Mouse (Mus musculus) limb, embryonic 15.5 days (tissue): ENCODE measurements at regions not wholly inside any gene's neighbourhood (a gene's known extent, or its start where the extent isn't known, plus 50 kb on each side); places are given as distances from the start of the nearest gene placed in this dataset.
A peak's percentile ranks its signal among the peaks of the same experiment; 100 is the strongest.

Source experiments
- ATAC-seq: fragments of 200-750 bp; cut with Nextera tagmentation; 2 replicates; pipeline ENCODE4 v1.8.0; 2017; ENCODE audit warnings: low read depth, moderate TSS enrichment; ENCODE audit not compliant: insufficient number of reproducible peaks, low FRiP score, low TSS enrichment
- H3K27ac ChIP-seq: fragments of 300-500 bp; sonication (generic); 2 replicates; pipeline ENCODE4 v1.5.1; 2015; ENCODE audit warnings: moderate library complexity, mild to moderate bottlenecking, inconsistent platforms
- H3K27me3 ChIP-seq: fragments of 300-500 bp; sonication (generic); 2 replicates; pipeline ENCODE4 v1.6.1; 2015; ENCODE audit warnings: inconsistent platforms
- H3K36me3 ChIP-seq: fragments of 300-500 bp; sonication (generic); 2 replicates; pipeline ENCODE4 v1.6.1; 2015; ENCODE audit warnings: inconsistent platforms
- H3K4me1 ChIP-seq: fragments of 300-500 bp; sonication (generic); 2 replicates; pipeline ENCODE4 v1.6.1; 2015; ENCODE audit warnings: inconsistent platforms
- H3K4me2 ChIP-seq: fragments of 300-500 bp; sonication (generic); 2 replicates; pipeline ENCODE4 v1.6.1; 2015; ENCODE audit warnings: mild to moderate bottlenecking, inconsistent platforms
- H3K4me3 ChIP-seq: fragments of 300-500 bp; sonication (generic); 2 replicates; pipeline ENCODE4 v1.5.1; 2015; ENCODE audit warnings: mild to moderate bottlenecking, inconsistent platforms
- H3K9ac ChIP-seq: fragments of 300-500 bp; sonication (generic); 2 replicates; pipeline ENCODE4 v1.6.1; 2015; ENCODE audit warnings: inconsistent platforms
- H3K9me3 ChIP-seq: fragments of 300-500 bp; sonication (generic); 2 replicates; pipeline ENCODE4 v1.6.1; 2016; ENCODE audit warnings: inconsistent platforms
- WGBS: fragments of 180-500 bp; shearing (Covaris S2); methylation state at CpG from one replicate; pipeline ENCODE4 v1.1.7; 2015; 5-methylcytosine and 5-hydroxymethylcytosine counted together

- Histone ChIP-seq H3K4me3 (no peak overlapping the region), H3K36me3 (no peaks in the 10 kb centered on the region), H3K4me2 (no peak overlapping the region), H3K27ac (no peak overlapping the region), H3K27me3 (peaks cover 11% of the 10 kb centered on the region), H3K9ac (no peak overlapping the region), H3K4me1 (no peaks in the 10 kb centered on the region), H3K9me3 (no peaks in the 10 kb centered on the region)
- 61% methylated on average over 3 of the region's 3 CpGs for WGBS
- no peak for ATAC-seq
Observed at GRCm38 (mm10) chr13:40652916-40653315, 85.3 kb downstream of the Tfap2a start.

GRCm38 (mm10) chr13:40651056-40651455, 87.1 kb downstream of the Tfap2a start:
- 0 out of 2 replicates have a peak overlapping the region, but pooled peaks have one; percentile 12 for H3K4me2 ChIP-seq
- H3K36me3 ChIP-seq, result no peaks in the 10 kb centered on the region
- H3K9ac ChIP-seq, result no peak overlapping the region
- no peaks in the 10 kb centered on the region for H3K9me3 ChIP-seq
- no peak for ATAC-seq
- H3K27ac ChIP-seq, result no peak overlapping the region
- no peaks in the 10 kb centered on the region for H3K4me1 ChIP-seq
- no peak overlapping the region for H3K4me3 ChIP-seq
- H3K27me3 ChIP-seq, result peaks cover 11% of the 10 kb centered on the region
- 42% methylated on average over 16 of the region's 16 CpGs for WGBS

GRCm38 (mm10) chr13:40650036-40650709, 88.0 kb downstream of the Tfap2a start:
- Histone ChIP-seq H3K27ac (no peak overlapping the region), H3K9me3 (no peaks in the 10 kb centered on the region), H3K27me3 (peaks cover 11% of the 10 kb centered on the region), H3K4me2 (no peak overlapping the region), H3K4me3 (no peak overlapping the region), H3K9ac (no peak overlapping the region), H3K4me1 (no peaks in the 10 kb centered on the region), H3K36me3 (no peaks in the 10 kb centered on the region)
- WGBS, result 39% methylated on average over 10 of the region's 10 CpGs
- no peak for ATAC-seq

- Histone ChIP-seq H3K27me3 (peaks cover 11% of the 10 kb centered on the region), H3K4me2 (no peak overlapping the region), H3K9me3 (no peaks in the 10 kb centered on the region), H3K36me3 (no peaks in the 10 kb centered on the region), H3K4me1 (no peaks in the 10 kb centered on the region), H3K4me3 (no peak overlapping the region), H3K27ac (no peak overlapping the region), H3K9ac (no peak overlapping the region)
- WGBS, result 43% methylated on average over 10 of the region's 10 CpGs
- ATAC-seq, result no peak
Observed at GRCm38 (mm10) chr13:40649096-40650035, 88.8 kb downstream of the Tfap2a start.

- H3K36me3 ChIP-seq, result no peaks in the 10 kb centered on the region
- WGBS, result 26% methylated on average over 10 of the region's 10 CpGs
- no peak for ATAC-seq
- H3K9me3 ChIP-seq, result no peaks in the 10 kb centered on the region
- no peak overlapping the region for H3K27ac ChIP-seq
- H3K4me2 ChIP-seq, result no peak overlapping the region
- peaks cover 7% of the 10 kb centered on the region for H3K27me3 ChIP-seq
- H3K4me1 ChIP-seq, result no peaks in the 10 kb centered on the region
- no peak overlapping the region for H3K4me3 ChIP-seq
- H3K9ac ChIP-seq, result no peak overlapping the region
Observed at GRCm38 (mm10) chr13:40646131-40646530, 92.0 kb downstream of the Tfap2a start.

- Histone ChIP-seq H3K27ac (no peak overlapping the region), H3K9me3 (no peaks in the 10 kb centered on the region), H3K4me2 (no peak overlapping the region), H3K9ac (no peak overlapping the region), H3K36me3 (no peaks in the 10 kb centered on the region), H3K4me3 (no peak overlapping the region), H3K27me3 (peaks cover 7% of the 10 kb centered on the region), H3K4me1 (no peaks in the 10 kb centered on the region)
- 28% methylated on average over 3 of the region's 3 CpGs for WGBS
- ATAC-seq, result no peak
Observed at GRCm38 (mm10) chr13:40645646-40646045, 92.5 kb downstream of the Tfap2a start.

- WGBS, result 76% methylated on average over 6 of the region's 6 CpGs
- H3K9me3 ChIP-seq, result no peaks in the 10 kb centered on the region
- no peaks in the 10 kb centered on the region for H3K36me3 ChIP-seq
- no peak overlapping the region for H3K9ac ChIP-seq
- no peaks in the 10 kb centered on the region for H3K27me3 ChIP-seq
- H3K4me1 ChIP-seq, result no peaks in the 10 kb centered on the region
- H3K27ac ChIP-seq, result no peak overlapping the region
- H3K4me3 ChIP-seq, result no peak overlapping the region
- no peak overlapping the region for H3K4me2 ChIP-seq
- no peak for ATAC-seq
Observed at GRCm38 (mm10) chr13:40642931-40643330, 95.2 kb downstream of the Tfap2a start.

- Histone ChIP-seq H3K4me3 (no peak overlapping the region), H3K9me3 (no peaks in the 10 kb centered on the region), H3K27ac (no peak overlapping the region), H3K4me1 (no peaks in the 10 kb centered on the region), H3K27me3 (no peaks in the 10 kb centered on the region), H3K36me3 (no peaks in the 10 kb centered on the region), H3K9ac (no peak overlapping the region), H3K4me2 (no peak overlapping the region)
- 78% methylated on average over 6 of the region's 6 CpGs for WGBS
- ATAC-seq, result no peak
Observed at GRCm38 (mm10) chr13:40637269-40637668, 100.9 kb downstream of the Tfap2a start.

- H3K4me1 ChIP-seq, result no peaks in the 10 kb centered on the region
- no peak overlapping the region for H3K4me2 ChIP-seq
- H3K36me3 ChIP-seq, result no peaks in the 10 kb centered on the region
- no peak overlapping the region for H3K27ac ChIP-seq
- ATAC-seq, result no peak
- WGBS, result 95% methylated on average over 20 of the region's 20 CpGs
- H3K27me3 ChIP-seq, result no peaks in the 10 kb centered on the region
- no peak overlapping the region for H3K4me3 ChIP-seq
- no peaks in the 10 kb centered on the region for H3K9me3 ChIP-seq
- no peak overlapping the region for H3K9ac ChIP-seq
Observed at GRCm38 (mm10) chr13:40617881-40618280, 120.3 kb downstream of the Tfap2a start.

GRCm38 (mm10) chr13:40608526-40608925, 129.7 kb downstream of the Tfap2a start:
- H3K27ac ChIP-seq, result no peak overlapping the region
- H3K4me2 ChIP-seq, result no peak overlapping the region
- H3K4me3 ChIP-seq, result no peak overlapping the region
- ATAC-seq, result no peak
- no peak overlapping the region for H3K9ac ChIP-seq
- H3K9me3 ChIP-seq, result no peaks in the 10 kb centered on the region
- no peaks in the 10 kb centered on the region for H3K36me3 ChIP-seq
- H3K27me3 ChIP-seq, result peaks cover 18% of the 10 kb centered on the region; the same call in 1 of the 2 replicates
- H3K4me1 ChIP-seq, result peaks cover 8% of the 10 kb centered on the region; the same call in 1 of the 2 replicates
- 77% methylated on average over 4 of the region's 4 CpGs for WGBS

GRCm38 (mm10) chr13:40606405-40607271, 131.5 kb downstream of the Tfap2a start:
- Histone ChIP-seq H3K27ac (no peak overlapping the region), H3K9ac (0 out of 2 replicates have a peak overlapping the region, but pooled peaks have one; percentile 7), H3K4me3 (peak overlapping the region; percentile 32), H3K36me3 (no peaks in the 10 kb centered on the region), H3K9me3 (no peaks in the 10 kb centered on the region), H3K4me1 (peaks cover 8% of the 10 kb centered on the region; the same call in 1 of the 2 replicates), H3K27me3 (peaks cover 18% of the 10 kb centered on the region; the same call in 1 of the 2 replicates), H3K4me2 (peak overlapping the region; percentile 51)
- 21% methylated on average over 25 of the region's 25 CpGs for WGBS
- ATAC-seq, result 0 out of 2 replicates have a peak, but pooled peaks have one; percentile 35
